Mouse (Mus musculus) liver, adult 2 months (tissue): ENCODE measurements around the gene Fut11. TPM values are rescaled to one million over a fixed set of nuclear protein-coding genes. Genes with fewer than 3 reads are reported as not detected.
"Not testable (repeated sequence)": the region's sequence is repeated elsewhere in the genome, so short reads cannot be mapped to it uniquely, and the experiment has no call there.

ENCODE experiments used
- DNase-seq: peaks from one replicate; pipeline ENCODE4 v3.0.0-alpha.2; 2011; ENCODE audit warnings: low read depth, low spot score; ENCODE audit errors: extremely low read depth
- H3K27ac ChIP-seq: fragments of 200-500 bp; replicated peaks from 2 replicates; pipeline ENCODE4 v1.5.1; 2012; ENCODE audit warnings: low read depth, mild to moderate bottlenecking, control low read depth, inconsistent platforms, low read length; ENCODE audit not compliant: insufficient read depth
- H3K27me3 ChIP-seq: fragments of 200-500 bp; 2 replicates; pipeline ENCODE4 v1.6.1; 2012; ENCODE audit warnings: mild to moderate bottlenecking, moderate library complexity, low read length, inconsistent platforms; ENCODE audit not compliant: control insufficient read depth, insufficient read depth
- H3K36me3 ChIP-seq: fragments of 200-500 bp; 2 replicates; pipeline ENCODE4 v1.6.1; 2012; ENCODE audit warnings: low read length, inconsistent platforms; ENCODE audit not compliant: control insufficient read depth, insufficient read depth
- H3K4me1 ChIP-seq: fragments of 200-500 bp; 2 replicates; pipeline ENCODE4 v1.6.1; 2011; ENCODE audit warnings: low read length; ENCODE audit not compliant: control insufficient read depth, insufficient read depth
- H3K4me3 ChIP-seq: fragments of 200-500 bp; 2 replicates; pipeline ENCODE4 v1.5.1; 2011; ENCODE audit warnings: low read depth, mild to moderate bottlenecking, control low read depth, low read length, moderate library complexity; ENCODE audit not compliant: insufficient read depth
- H3K79me2 ChIP-seq: fragments of 200-500 bp; 2 replicates; pipeline ENCODE4 v1.6.1; 2012; ENCODE audit warnings: inconsistent platforms, mild to moderate bottlenecking, low read length, moderate library complexity; ENCODE audit not compliant: control insufficient read depth, insufficient read depth
- H3K9ac ChIP-seq: fragments of 200-500 bp; 2 replicates; pipeline ENCODE4 v1.6.1; 2012; ENCODE audit warnings: low read depth, mild to moderate bottlenecking, control low read depth, inconsistent platforms, low read length
- CTCF ChIP-seq: fragments of 200-500 bp; IDR thresholded peaks from 2 replicates; pipeline ENCODE4 v1.5.1; 2011; ENCODE audit warnings: low read depth, low read length, control low read depth
- POLR2A ChIP-seq: fragments of 200-500 bp; IDR thresholded peaks from 2 replicates; pipeline ENCODE4 v1.6.1; 2011; ENCODE audit warnings: low read length, control low read depth; ENCODE audit not compliant: insufficient read depth; ENCODE audit errors: extremely low read depth
- WGBS: fragments of 180-500 bp; shearing (Covaris S2); methylation state at CpG from one replicate; pipeline ENCODE4 v1.1.7; 2018; 5-methylcytosine and 5-hydroxymethylcytosine counted together
- polyA plus RNA-seq: library from polyadenylated mRNA; depleted of rRNA; stranded (reverse); fragments of >200 nt; gene quantifications from 2 replicates; pipeline ENCODE4 v1.2.3, GENCODE M21; 2012
- total RNA-seq: library from RNA; depleted of rRNA; stranded (reverse); fragments of >200 nt; gene quantifications from 2 replicates; pipeline ENCODE4 v1.2.3, GENCODE M21; 2014

Fut11 gene
- total and polyA plus RNA-seq, 2 experiments: 3.3 to 3.8 TPM

DNA sequence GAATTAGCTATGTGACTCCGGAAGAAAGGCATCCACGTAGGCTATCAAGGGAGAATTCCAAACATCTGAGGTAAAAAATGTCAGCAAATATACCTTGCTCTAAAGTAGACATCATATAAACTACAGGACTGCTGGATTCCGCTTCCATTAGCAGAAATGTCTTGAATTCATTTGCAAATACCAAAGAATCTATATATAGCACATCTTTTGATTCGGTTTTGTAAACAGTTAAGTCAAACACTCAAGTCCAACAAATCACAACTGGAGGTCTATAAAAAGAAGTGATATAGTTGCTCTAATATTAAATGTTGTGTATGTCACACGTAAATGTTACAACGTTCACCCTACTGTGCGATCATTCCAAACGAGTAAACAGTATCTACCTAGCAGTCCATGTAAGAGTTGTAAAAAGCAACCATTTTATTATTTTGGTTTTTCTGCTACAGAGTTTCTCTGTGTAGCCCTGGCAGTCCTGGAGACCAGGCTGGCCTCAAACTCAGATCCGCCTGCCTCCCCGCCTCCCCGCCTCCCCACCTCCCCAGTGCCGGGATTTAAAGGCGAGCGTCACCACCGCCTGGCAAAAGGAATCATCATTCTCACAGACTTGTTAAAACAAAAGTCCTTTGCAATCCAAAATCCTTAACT lies 7.5 kb downstream of the Fut11 start:
- DNase-seq: peak; percentile 29
- Histone ChIP-seq H3K27me3 (no peaks in the 10 kb centered on the region), H3K9ac (peak overlapping the region; percentile 94), H3K4me3 (peak overlapping the region; percentile 82), H3K27ac (peak overlapping the region; percentile 88), H3K4me1 (peaks cover 5% of the 10 kb centered on the region), H3K36me3 (peaks cover 15% of the 10 kb centered on the region; the same call in 1 of the 2 replicates), H3K79me2 (peaks cover 14% of the 10 kb centered on the region; the same call in 1 of the 2 replicates)
- WGBS: 8% methylated on average over 15 of the region's 15 CpGs
- no peak for TF ChIP-seq CTCF
- TF ChIP-seq POLR2A: no peak

DNA sequence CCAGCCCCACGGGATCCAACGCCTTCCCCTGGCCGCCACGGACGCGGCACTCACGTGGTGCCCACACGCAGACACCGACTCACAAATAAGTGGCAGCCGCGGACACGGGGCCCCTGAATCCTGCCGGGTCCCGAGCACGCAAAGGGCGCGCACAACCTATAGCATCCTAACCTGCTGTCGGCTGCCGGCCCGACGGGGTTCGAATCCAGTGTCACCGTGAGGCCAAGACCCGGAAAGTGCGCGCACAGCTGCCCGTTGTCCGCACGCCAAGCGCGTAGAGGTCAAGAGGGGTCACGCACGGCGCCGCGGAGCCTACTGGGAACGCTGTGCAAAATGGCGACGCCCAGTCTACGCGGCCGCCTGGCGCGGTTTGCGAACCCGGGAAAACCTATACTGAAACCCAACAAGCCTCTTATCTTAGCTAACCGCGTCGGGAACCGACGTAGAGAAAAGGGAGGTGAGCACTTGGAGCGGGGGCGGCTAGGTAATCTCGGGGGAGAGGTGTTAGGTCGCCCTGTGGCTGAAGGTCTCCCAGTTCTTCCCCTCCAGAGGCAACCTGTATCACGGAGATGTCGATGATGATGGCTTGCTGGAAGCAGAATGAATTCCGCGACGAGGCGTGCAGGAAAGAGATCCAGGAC lies 8.1 kb downstream of the Fut11 start, which contains the start of gene Chchd1:
TSS of gene Chchd1 (plus strand) at position 266 of the 641 bp plus-strand sequence.
- peak; percentile 69 for DNase-seq
- Histone ChIP-seq H3K27me3 (no peaks in the 10 kb centered on the region), H3K36me3 (peaks cover 15% of the 10 kb centered on the region; the same call in 1 of the 2 replicates), H3K9ac (peak within 1 kb of the TSS; percentile 94), H3K4me1 (peaks cover 5% of the 10 kb centered on the region), H3K79me2 (peaks cover 18% of the 10 kb centered on the region; the same call in 1 of the 2 replicates), H3K4me3 (peak within 1 kb of the TSS; percentile 82), H3K27ac (peak within 1 kb of the TSS; percentile 88)
- under 1% methylated on average over 61 of the region's 61 CpGs for WGBS
- TF ChIP-seq CTCF (no peak), POLR2A (peak; percentile 54; the same call in 1 of the 2 replicates)

DNA sequence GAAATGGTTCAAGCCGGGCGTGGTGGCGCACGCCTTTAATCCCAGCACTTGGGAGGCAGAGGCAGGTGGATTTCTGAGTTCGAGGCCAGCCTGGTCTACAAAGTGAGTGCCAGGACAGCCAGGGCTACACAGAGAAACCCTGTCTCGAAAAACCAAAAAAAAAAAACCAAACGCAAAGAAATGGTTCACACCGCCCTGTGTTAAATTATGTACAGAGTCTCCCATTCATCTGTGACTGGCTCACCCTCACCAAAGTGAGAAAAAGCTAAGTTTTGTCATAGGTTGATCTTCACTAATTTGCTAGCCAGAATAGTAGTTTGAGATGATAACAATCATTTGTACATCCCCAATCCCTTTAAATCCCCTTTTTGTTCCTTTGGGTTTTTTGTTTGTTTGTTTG lies 8.7 kb downstream of the Fut11 start:
- Histone ChIP-seq H3K4me3 (peak overlapping the region; percentile 82), H3K27ac (peak overlapping the region; percentile 88; the same call in 1 of the 2 replicates), H3K9ac (peak overlapping the region; percentile 94), H3K79me2 (peaks cover 22% of the 10 kb centered on the region)
- DNase-seq, H3K36me3 ChIP-seq, H3K27me3 ChIP-seq, H3K4me1 ChIP-seq: not testable (repeated sequence)
- 7% methylated on average over 8 of the region's 8 CpGs for WGBS

DNA sequence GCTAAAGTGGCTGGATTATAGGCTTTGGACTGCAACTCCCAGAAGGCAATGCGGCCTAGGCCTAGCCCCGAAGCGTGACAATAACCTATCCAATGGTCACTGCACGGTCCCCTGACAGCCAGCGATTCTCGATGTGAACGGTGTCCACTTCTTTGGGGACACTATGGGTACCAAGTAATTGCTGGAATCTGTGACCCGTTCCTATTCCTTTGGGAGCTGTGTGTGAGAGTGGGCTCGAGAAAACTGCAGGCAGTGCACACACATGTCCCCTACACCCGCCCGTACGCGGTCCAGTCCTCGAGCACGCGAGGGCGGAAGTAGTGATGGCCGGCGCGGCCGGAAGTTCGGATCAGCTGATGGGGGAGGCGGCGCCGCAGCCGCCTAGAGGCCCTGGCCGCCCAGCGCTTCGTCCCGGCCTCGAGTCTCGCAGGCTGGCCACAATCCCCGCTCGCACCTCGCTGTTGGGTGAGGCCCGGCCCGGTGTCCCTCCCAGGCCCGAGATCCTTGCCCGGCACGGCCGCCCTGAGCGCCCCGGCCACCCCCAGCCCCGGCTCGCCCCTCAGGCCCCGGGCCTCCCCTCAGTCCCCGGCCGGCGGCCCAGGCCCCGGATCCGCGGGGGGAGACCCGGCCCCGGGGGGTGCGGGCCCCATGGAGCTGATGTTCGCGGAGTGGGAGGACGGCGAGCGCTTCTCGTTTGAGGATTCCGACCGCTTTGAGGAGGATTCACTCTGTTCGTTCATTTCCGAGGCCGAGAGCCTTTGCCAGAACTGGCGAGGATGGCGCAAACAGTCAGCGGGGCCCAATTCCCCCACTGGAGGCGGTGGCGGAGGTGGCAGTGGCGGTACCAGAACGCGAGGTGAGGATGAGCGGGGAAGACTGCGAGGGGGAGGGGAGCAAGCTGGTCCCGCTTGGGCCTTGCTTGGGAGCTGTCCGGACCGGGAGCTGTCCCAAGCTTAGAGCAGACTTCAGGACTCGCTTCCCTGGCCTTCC lies 12.7 kb downstream of the Fut11 start, which contains the start of gene Zswim8:
TSS of gene Zswim8 (plus strand) at position 352 of the 990 bp plus-strand sequence.
- H3K9ac ChIP-seq: peak within 1 kb of the TSS; percentile 83
- H3K36me3 ChIP-seq: peaks cover 14% of the 10 kb centered on the region; the same call in 1 of the 2 replicates
- DNase-seq: peak; percentile 91
- WGBS: under 1% methylated on average over 80 of the region's 80 CpGs
- H3K27me3 ChIP-seq: no peaks in the 10 kb centered on the region
- H3K4me3 ChIP-seq: peak within 1 kb of the TSS; percentile 73
- peaks cover 18% of the 10 kb centered on the region for H3K79me2 ChIP-seq
- peaks cover 11% of the 10 kb centered on the region for H3K4me1 ChIP-seq
- TF ChIP-seq POLR2A: peak; percentile 60; the same call in 1 of the 2 replicates
- TF ChIP-seq CTCF: no peak
- peak within 1 kb of the TSS; percentile 97 for H3K27ac ChIP-seq

DNA sequence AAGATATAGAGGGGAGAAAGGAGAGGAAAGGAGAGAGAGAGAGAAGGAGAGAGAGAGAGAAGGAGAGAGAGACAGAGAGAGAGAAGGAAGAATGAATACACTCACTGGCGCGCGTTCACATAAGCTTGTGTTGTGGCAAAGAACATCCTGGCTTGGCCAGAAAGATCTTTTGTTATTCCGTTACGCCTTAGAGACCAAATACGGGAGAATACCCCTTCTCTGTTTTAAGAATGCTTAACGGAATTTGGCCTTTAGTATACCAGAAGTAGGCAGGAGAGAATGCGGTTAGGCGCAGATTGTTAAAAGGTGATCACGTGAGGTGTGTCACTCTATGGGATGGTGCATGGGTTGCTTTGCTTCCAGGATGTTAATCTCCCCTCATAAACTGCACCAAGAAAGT lies 13.5 kb downstream of the Fut11 start:
- TF ChIP-seq CTCF (no peak), POLR2A (no peak)
- Histone ChIP-seq H3K9ac (peak overlapping the region; percentile 83), H3K79me2 (peaks cover 18% of the 10 kb centered on the region), H3K27me3 (no peaks in the 10 kb centered on the region), H3K36me3 (peaks cover 21% of the 10 kb centered on the region), H3K27ac (no peak overlapping the region), H3K4me1 (peaks cover 11% of the 10 kb centered on the region), H3K4me3 (peak overlapping the region; percentile 73)
- 7% methylated on average over 10 of the region's 10 CpGs for WGBS
- peak; percentile 12 for DNase-seq
